Mouse (Mus musculus) embryonic fibroblast, embryonic 13.5 days (primary cell): Measurements from ENCODE around the gene Olfr56.
"Not testable (repeated sequence)": the region's sequence is repeated elsewhere in the genome, so short reads cannot be mapped to it uniquely, and the experiment has no call there.

ENCODE experiments used
- CTCF ChIP-seq: IDR thresholded peaks from 2 replicates; pipeline ENCODE4 v1.5.1; 2011; ENCODE audit warnings: mild to moderate bottlenecking, control low read depth, low read length, moderate library complexity, borderline replicate concordance; ENCODE audit not compliant: insufficient read depth
- POLR2A ChIP-seq: IDR thresholded peaks from 2 replicates; pipeline ENCODE4 v1.6.1; 2011; ENCODE audit warnings: low read depth, mild to moderate bottlenecking, control low read depth, low read length, moderate library complexity

DNA sequence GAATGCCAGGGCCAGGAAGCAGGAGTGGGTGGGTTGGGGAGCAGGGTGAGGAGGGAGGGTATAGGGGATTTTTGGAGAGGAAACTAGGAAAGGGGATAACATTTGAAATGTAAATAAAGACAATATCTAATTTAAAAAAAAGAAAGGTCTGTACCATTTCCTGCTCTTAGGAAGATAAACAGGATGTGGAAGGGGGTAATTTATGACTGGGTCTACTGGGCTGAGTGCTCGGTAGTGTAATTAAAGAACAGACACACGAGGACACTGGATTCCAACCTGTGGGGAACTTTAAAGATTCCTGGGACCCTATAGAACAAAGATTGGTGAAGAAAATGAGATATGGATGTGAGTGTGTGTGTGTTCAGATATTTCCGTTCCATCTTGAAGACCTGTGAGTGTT is 4.2 kb downstream of the Olfr56 start:
- not testable (repeated sequence) for TF ChIP-seq POLR2A, CTCF
